Mouse (Mus musculus) megakaryocyte, embryonic 14.5 days (primary cell): ENCODE results near the gene Bahd1.

Source experiments
- FLI1 ChIP-seq: IDR thresholded peaks from 2 replicates; pipeline ENCODE4 v1.6.1; 2012; ENCODE audit warnings: low read length, inconsistent platforms, mixed read lengths
- GATA1 ChIP-seq: IDR thresholded peaks from 3 replicates; pipeline ENCODE4 v1.6.1; 2012; ENCODE audit warnings: mixed read lengths, low read length, inconsistent platforms, borderline replicate concordance

DNA sequence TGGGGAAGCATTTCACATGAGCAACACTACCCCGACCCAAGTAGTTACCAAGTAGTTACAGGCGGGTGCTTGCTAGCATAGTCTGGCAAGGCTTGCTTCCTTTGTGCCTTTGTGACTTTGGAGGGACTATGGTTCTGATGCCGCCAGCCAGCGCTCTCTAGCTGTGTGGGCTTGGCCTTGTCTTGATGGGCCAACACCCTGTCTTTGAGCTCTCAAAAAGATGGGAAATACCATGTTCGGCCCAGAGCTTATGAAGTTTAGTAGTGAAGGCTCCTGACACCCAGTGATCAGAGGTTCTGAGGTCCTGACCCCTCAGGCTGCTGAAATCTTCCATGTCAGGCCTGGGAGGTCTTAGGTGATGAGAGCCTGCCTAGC is 5.9 kb downstream of the Bahd1 start:
- TF ChIP-seq GATA1 (no peak), FLI1 (no peak)
